Mouse (Mus musculus): ENCODE measurements around the gene Mief1.

Gene Mief1

GRCm38 (mm10) chr15:80233733-80234509 lies at the start of gene Mief1:
Gene Mief1, plus strand, starts transcription at chr15:80234018.
- DNase-seq = peak; percentile 96 to 98

GRCm38 (mm10) chr15:80188927-80189326 lies 44.9 kb upstream of the Mief1 start:
- DNase-seq = no peak

GRCm38 (mm10) chr15:80190075-80190474 lies 43.7 kb upstream of the Mief1 start:
- no peak for DNase-seq

GRCm38 (mm10) chr15:80191585-80192245 lies 42.1 kb upstream of the Mief1 start:
- no peak for DNase-seq

- DNase-seq = no peak
Observed at GRCm38 (mm10) chr15:80192246-80192585, 41.6 kb upstream of the Mief1 start.

GRCm38 (mm10) chr15:80192847-80193246 lies 41.0 kb upstream of the Mief1 start:
- DNase-seq = no peak

- DNase-seq = no peak
Observed at GRCm38 (mm10) chr15:80199556-80199955, 34.3 kb upstream of the Mief1 start.

GRCm38 (mm10) chr15:80202111-80202775 lies 31.6 kb upstream of the Mief1 start:
- no peak for DNase-seq

- DNase-seq = no peak
Observed at GRCm38 (mm10) chr15:80203406-80203805, 30.4 kb upstream of the Mief1 start.

GRCm38 (mm10) chr15:80206057-80206565 lies 27.7 kb upstream of the Mief1 start:
- DNase-seq = peak in 1 of 2 experiments; percentile 38

- no peak for DNase-seq
Observed at GRCm38 (mm10) chr15:80208446-80208845, 25.4 kb upstream of the Mief1 start.

- no peak for DNase-seq
Observed at GRCm38 (mm10) chr15:80213688-80214087, 20.1 kb upstream of the Mief1 start.

- DNase-seq = peak; percentile 49 to 59
Observed at GRCm38 (mm10) chr15:80215716-80216479, 17.9 kb upstream of the Mief1 start.

- no peak for DNase-seq
Observed at GRCm38 (mm10) chr15:80216480-80216820, 17.4 kb upstream of the Mief1 start.

- DNase-seq = no peak
Observed at GRCm38 (mm10) chr15:80217476-80217875, 16.3 kb upstream of the Mief1 start.

- DNase-seq = no peak
Observed at GRCm38 (mm10) chr15:80219211-80219610, 14.6 kb upstream of the Mief1 start.

GRCm38 (mm10) chr15:80219705-80220657 lies 13.8 kb upstream of the Mief1 start:
- no peak for DNase-seq

- DNase-seq = no peak
Observed at GRCm38 (mm10) chr15:80221031-80221430, 12.8 kb upstream of the Mief1 start.

GRCm38 (mm10) chr15:80223751-80224150 lies 10.1 kb upstream of the Mief1 start:
- no peak for DNase-seq

- DNase-seq = peak; percentile 76 to 84
Observed at GRCm38 (mm10) chr15:80225208-80225607, 8.6 kb upstream of the Mief1 start.

- peak; percentile 58 to 72 for DNase-seq
Observed at GRCm38 (mm10) chr15:80225796-80226195, 8.0 kb upstream of the Mief1 start.

Data from cerebellum, postnatal 36 days (tissue).